Comparison of ENCODE assay signal across 8 mouse cellular contexts in genomic region chr6:72347166-72347941, GRCm38 (mm10). TPM values are rescaled to one million over a fixed set of nuclear protein-coding genes. Genes with fewer than 3 reads are reported as not detected.
DNase-seq lines count a peak whose midpoint lies in the region; ATAC-seq and TF ChIP-seq lines count a peak whose summit lies in the region.

Gene 0610030E20Rik, plus strand, starts transcription at chr6:72347317.

- peaks cover 38% of the 10 kb centered on the region for H3K4me1 ChIP-seq in embryonic facial prominence, embryonic 13.5 days
- peaks cover 22% of the 10 kb centered on the region for H3K4me1 ChIP-seq in liver, adult 2 months (ENCODE audit: control insufficient read depth, insufficient read depth, low read length)
- H3K4me1 ChIP-seq in stomach, embryonic 14.5 days (ENCODE audit: control insufficient read depth, insufficient read depth, low read length) = peaks cover 19% of the 10 kb centered on the region

- peaks cover 29% of the 10 kb centered on the region for H3K36me3 ChIP-seq in embryonic facial prominence, embryonic 13.5 days
- H3K36me3 ChIP-seq in liver, adult 2 months (ENCODE audit: control insufficient read depth, insufficient read depth, low read length) = peaks cover 8% of the 10 kb centered on the region
- peaks cover 25% of the 10 kb centered on the region for H3K36me3 ChIP-seq in stomach, embryonic 14.5 days (ENCODE audit: control insufficient read depth, insufficient read depth, low read length)

- H3K79me2 ChIP-seq in liver, adult 2 months (ENCODE audit: control insufficient read depth, insufficient read depth, low read length) = peaks cover 18% of the 10 kb centered on the region; the same call in 1 of the 2 replicates

- H3K9me3 ChIP-seq in embryonic facial prominence, embryonic 13.5 days = no peaks in the 10 kb centered on the region
- no peaks in the 10 kb centered on the region for H3K9me3 ChIP-seq in stomach, embryonic 14.5 days (ENCODE audit: control insufficient read depth, low read depth, low read length)

- H3K9ac ChIP-seq in embryonic facial prominence, embryonic 13.5 days = peak within 1 kb of the TSS; percentile 92
- H3K9ac ChIP-seq in liver, adult 2 months (ENCODE audit: low read depth, low read length) = peak within 1 kb of the TSS; percentile 98
- peak within 1 kb of the TSS; percentile 49 for H3K9ac ChIP-seq in stomach, embryonic 14.5 days (replicated peaks; ENCODE audit: low read depth, low read length)

- peak within 1 kb of the TSS; percentile 80 for H3K4me2 ChIP-seq in embryonic facial prominence, embryonic 13.5 days
- peak within 1 kb of the TSS; percentile 64 for H3K4me2 ChIP-seq in stomach, embryonic 14.5 days (replicated peaks; ENCODE audit: low read depth, low read length)

- under 1% methylated on average over 72 of the region's 72 CpGs for WGBS in embryonic facial prominence, embryonic 13.5 days
- under 1% methylated on average over 72 of the region's 72 CpGs for WGBS in liver, adult 2 months
- under 1% methylated on average over 72 of the region's 72 CpGs for WGBS in stomach, embryonic 14.5 days

- peak within 1 kb of the TSS; percentile 92 for H3K27ac ChIP-seq in embryonic facial prominence, embryonic 13.5 days
- peak within 1 kb of the TSS; percentile 98 for H3K27ac ChIP-seq in liver, adult 2 months (replicated peaks; ENCODE audit: insufficient read depth, low read depth, low read length)
- H3K27ac ChIP-seq in stomach, embryonic 14.5 days (ENCODE audit: low read length) = peak within 1 kb of the TSS; percentile 59; the same call in 1 of the 2 replicates

- no peak for TF ChIP-seq CTCF in liver, adult 2 months (IDR thresholded peaks at IDR 0.05; ENCODE audit: low read depth, low read length)

- peak; percentile 62; the same call in 1 of the 2 replicates for TF ChIP-seq POLR2A in liver, adult 2 months (IDR thresholded peaks at IDR 0.05; ENCODE audit: extremely low read depth, insufficient read depth, low read length)

- H3K4me3 ChIP-seq in embryonic facial prominence, embryonic 13.5 days = peak within 1 kb of the TSS; percentile 86
- H3K4me3 ChIP-seq in liver, adult 2 months (ENCODE audit: insufficient read depth, low read depth, low read length) = peak within 1 kb of the TSS; percentile 94
- peak within 1 kb of the TSS; percentile 54 for H3K4me3 ChIP-seq in stomach, embryonic 14.5 days (ENCODE audit: low read depth, low read length)

- DNase-seq in 416B (ENCODE audit: low read depth) = peak; percentile 85
- peak; percentile 77 for DNase-seq in adrenal gland, postnatal 25 days
- DNase-seq in heart, adult 8-10 months (ENCODE audit: low spot score) = peak; percentile 76
- peak; percentile 93 to 95 for DNase-seq in kidney, adult 8-10 months
- peak; percentile 73 for DNase-seq in liver, adult 2 months (ENCODE audit: extremely low read depth, low read depth, low spot score)

- ATAC-seq in embryonic facial prominence, embryonic 13.5 days (ENCODE audit: insufficient number of reproducible peaks, insufficient read depth, low FRiP score, low TSS enrichment, low read depth) = peak; percentile 73; the same call in 1 of the 2 replicates
- peak; percentile 69 for ATAC-seq in monocyte, adult 5-6 weeks (replicated peaks; ENCODE audit: insufficient number of reproducible peaks, low FRiP score, low TSS enrichment, poor library complexity, severe bottlenecking)
- peak; percentile 67; the same call in 1 of the 2 replicates for ATAC-seq in stomach, embryonic 14.5 days (ENCODE audit: insufficient number of reproducible peaks, insufficient read depth, low FRiP score, low read depth)

- no peaks in the 10 kb centered on the region for H3K27me3 ChIP-seq in embryonic facial prominence, embryonic 13.5 days
- no peaks in the 10 kb centered on the region for H3K27me3 ChIP-seq in liver, adult 2 months (ENCODE audit: control insufficient read depth, insufficient read depth, low read length)
- no peaks in the 10 kb centered on the region for H3K27me3 ChIP-seq in stomach, embryonic 14.5 days (ENCODE audit: control insufficient read depth, insufficient read depth, low read length)

RNA-seq across cellular contexts. Expression of gene 0610030E20Rik, which starts in this region (rescaled TPM):
- total RNA-seq in adrenal gland, postnatal 25 days (2021) = 35.5 and 38.8 TPM in 2 replicates
- polyA plus RNA-seq in embryonic facial prominence, embryonic 13.5 days (2015; fragmentation: Nextera tagmentation; extraction: Ambion mirVana) = 36.6 and 36.7 TPM in 2 replicates
- 10 to 100 TPM in 1 of 4 experiments, 1 to 10 TPM in 3; 7.6 to 10.4 (median 8.0) TPM for total RNA-seq in heart, adult 8-10 months (2022)
- total RNA-seq in liver, adult 2 months (2014; rRNA removed) = 10.2 and 14.2 TPM in 2 replicates
- polyA plus RNA-seq in liver, adult 2 months (2012; rRNA removed) = 17.5 and 18.5 TPM in 2 replicates
- total RNA-seq in monocyte, adult 5-6 weeks (2017) = 14.0 to 33.3 TPM (median 20.1 TPM) in 3 replicates
- polyA plus RNA-seq in stomach, embryonic 14.5 days (2014; fragmentation: Nextera tagmentation; extraction: Ambion mirVana) = 33.9 and 34.3 TPM in 2 replicates

Comparison
In these comparisons a context has a peak if more than half of its experiments do, and no peak if none do; other contexts are left out.
1. Peak in every context shown above with its lines: DNase-seq, ATAC-seq, H3K4me3 ChIP-seq and H3K27ac ChIP-seq.